Mouse (Mus musculus) hindbrain, embryonic 11.5 days (tissue): ENCODE results near the gene Tfg. TPM values are rescaled to one million over a fixed set of nuclear protein-coding genes. Genes with fewer than 3 reads are reported as not detected.

Source experiments
- ATAC-seq: fragments of 200-750 bp; cut with Nextera tagmentation; 2 replicates; pipeline ENCODE4 v1.8.0; 2017; ENCODE audit warnings: mild to moderate bottlenecking, moderate TSS enrichment, moderate library complexity; ENCODE audit not compliant: low FRiP score
- DNase-seq: peaks from one replicate; pipeline ENCODE4 v3.0.0-alpha.2; 2015; ENCODE audit warnings: low spot score
- H3K27ac ChIP-seq: fragments of 300-500 bp; sonication (generic); 2 replicates; pipeline ENCODE4 v1.5.1; 2014; ENCODE audit warnings: mild to moderate bottlenecking, low read depth, low read length
- H3K27me3 ChIP-seq: fragments of 300-500 bp; sonication (generic); 2 replicates; pipeline ENCODE4 v1.6.1; 2014; ENCODE audit warnings: mild to moderate bottlenecking, low read length, moderate library complexity, mixed read lengths; ENCODE audit not compliant: control insufficient read depth, insufficient read depth
- H3K36me3 ChIP-seq: fragments of 300-500 bp; sonication (generic); 2 replicates; pipeline ENCODE4 v1.6.1; 2014; ENCODE audit warnings: mild to moderate bottlenecking, low read length, moderate library complexity, mixed read lengths; ENCODE audit not compliant: control insufficient read depth, insufficient read depth
- H3K4me1 ChIP-seq: fragments of 300-500 bp; sonication (generic); replicated peaks from 2 replicates; pipeline ENCODE4 v1.6.1; 2014; ENCODE audit warnings: low read length, mixed read lengths; ENCODE audit not compliant: control insufficient read depth, insufficient read depth
- H3K4me2 ChIP-seq: fragments of 300-500 bp; sonication (generic); replicated peaks from 2 replicates; pipeline ENCODE4 v1.6.1; 2014; ENCODE audit warnings: mild to moderate bottlenecking, low read depth, low read length
- H3K4me3 ChIP-seq: fragments of 300-500 bp; sonication (generic); 2 replicates; pipeline ENCODE4 v1.5.1; 2014; ENCODE audit warnings: low read depth, low read length
- H3K9ac ChIP-seq: fragments of 300-500 bp; sonication (generic); 2 replicates; pipeline ENCODE4 v1.6.1; 2014; ENCODE audit warnings: low read depth, low read length
- H3K9me3 ChIP-seq: fragments of 300-500 bp; sonication (generic); 2 replicates; pipeline ENCODE4 v1.6.1; 2016; ENCODE audit warnings: low read length; ENCODE audit not compliant: control insufficient read depth
- WGBS: fragments of 180-500 bp; shearing (Covaris S2); extraction: QIAGEN DNeasy Blood & Tissue Kit; methylation state at CpG from one replicate; pipeline ENCODE4 v1.1.7; 2014; 5-methylcytosine and 5-hydroxymethylcytosine counted together
- polyA plus RNA-seq: library from polyadenylated mRNA; unstranded; fragments of >200 nt; fragmentation: Nextera tagmentation; extraction: Ambion mirVana; gene quantifications from 2 replicates; pipeline ENCODE4 v1.2.1, GENCODE M21; 2014

The Tfg gene
- polyA plus RNA-seq = 227 TPM in 2 replicates

GRCm38 (mm10) chr16:56717224-56718200, at the start of gene Tfg:
Gene Tfg (minus strand): TSS chr16:56717450.
- under 1% methylated on average over 59 of the region's 62 CpGs for WGBS
- Histone ChIP-seq H3K36me3 (no peaks in the 10 kb centered on the region), H3K4me2 (peak within 1 kb of the TSS; percentile 73), H3K9me3 (no peaks in the 10 kb centered on the region), H3K4me3 (peak within 1 kb of the TSS; percentile 86), H3K9ac (peak within 1 kb of the TSS; percentile 87), H3K27ac (peak within 1 kb of the TSS; percentile 99), H3K27me3 (no peaks in the 10 kb centered on the region), H3K4me1 (0 out of 2 replicates have a peak, but pooled peaks cover 3% of the 10 kb centered on the region)
- DNase-seq (peak; percentile 100), ATAC-seq (peak; percentile 97)

GRCm38 (mm10) chr16:56729060-56729459, 11.8 kb upstream of the Tfg start:
- no peak for DNase-seq
- H3K4me3 ChIP-seq = no peak overlapping the region
- WGBS = 31% methylated on average over 1 of the region's 1 CpGs
- H3K36me3 ChIP-seq = no peaks in the 10 kb centered on the region
- no peaks in the 10 kb centered on the region for H3K9me3 ChIP-seq
- no peaks in the 10 kb centered on the region for H3K27me3 ChIP-seq
- no peaks in the 10 kb centered on the region for H3K4me1 ChIP-seq
- ATAC-seq = no peak
- no peak overlapping the region for H3K27ac ChIP-seq
- H3K4me2 ChIP-seq = no peak overlapping the region
- no peak overlapping the region for H3K9ac ChIP-seq

GRCm38 (mm10) chr16:56724927-56725326, 7.7 kb upstream of the Tfg start:
- H3K9me3 ChIP-seq = no peaks in the 10 kb centered on the region

GRCm38 (mm10) chr16:56722357-56722756, 5.1 kb upstream of the Tfg start:
- Histone ChIP-seq H3K27me3 (no peaks in the 10 kb centered on the region), H3K4me1 (no peaks in the 10 kb centered on the region), H3K9me3 (no peaks in the 10 kb centered on the region), H3K4me3 (no peak overlapping the region), H3K36me3 (no peaks in the 10 kb centered on the region), H3K4me2 (no peak overlapping the region), H3K27ac (no peak overlapping the region), H3K9ac (no peak overlapping the region)
- WGBS = 75% methylated on average over 4 of the region's 4 CpGs
- ATAC-seq (no peak), DNase-seq (no peak)

More at GRCm38 (mm10) chr16:56724927-56725326, 7.7 kb upstream of the Tfg start:
- Histone ChIP-seq H3K4me3 (no peak overlapping the region), H3K4me1 (no peaks in the 10 kb centered on the region), H3K27me3 (no peaks in the 10 kb centered on the region), H3K36me3 (no peaks in the 10 kb centered on the region), H3K27ac (no peak overlapping the region), H3K9ac (no peak overlapping the region), H3K4me2 (no peak overlapping the region)
- ATAC-seq (no peak), DNase-seq (no peak)
- 82% methylated on average over 10 of the region's 10 CpGs for WGBS

GRCm38 (mm10) chr16:56719031-56719430, 1.8 kb upstream of the Tfg start:
- Histone ChIP-seq H3K36me3 (no peaks in the 10 kb centered on the region), H3K4me3 (no peak overlapping the region), H3K4me2 (no peak overlapping the region), H3K9me3 (no peaks in the 10 kb centered on the region), H3K27me3 (no peaks in the 10 kb centered on the region), H3K4me1 (0 out of 2 replicates have a peak, but pooled peaks cover 3% of the 10 kb centered on the region), H3K9ac (no peak overlapping the region), H3K27ac (no peak overlapping the region)
- ATAC-seq = no peak
- no peak for DNase-seq

GRCm38 (mm10) chr16:56716557-56717179, 582 bp downstream of the Tfg start:
- peak overlapping the region; percentile 73 for H3K4me2 ChIP-seq
- WGBS = 1% methylated on average over 21 of the region's 38 CpGs
- 0 out of 2 replicates have a peak, but pooled peaks cover 3% of the 10 kb centered on the region for H3K4me1 ChIP-seq
- DNase-seq (peak; percentile 76), ATAC-seq (peak; percentile 86)
- H3K9me3 ChIP-seq = no peaks in the 10 kb centered on the region
- H3K4me3 ChIP-seq = peak overlapping the region; percentile 86
- H3K9ac ChIP-seq = peak overlapping the region; percentile 87
- peaks cover 2% of the 10 kb centered on the region; the same call in 1 of the 2 replicates for H3K36me3 ChIP-seq
- H3K27me3 ChIP-seq = no peaks in the 10 kb centered on the region
- peak overlapping the region; percentile 99 for H3K27ac ChIP-seq

- no peak overlapping the region for H3K9ac ChIP-seq
- DNase-seq (no peak), ATAC-seq (no peak)
- H3K4me2 ChIP-seq = peak overlapping the region; percentile 73; the same call in 1 of the 2 replicates
- no peak overlapping the region; the same call in 1 of the 2 replicates for H3K4me3 ChIP-seq
- no peak overlapping the region for H3K27ac ChIP-seq
- no peaks in the 10 kb centered on the region for H3K27me3 ChIP-seq
- H3K4me1 ChIP-seq = 0 out of 2 replicates have a peak, but pooled peaks cover 3% of the 10 kb centered on the region
- H3K9me3 ChIP-seq = no peaks in the 10 kb centered on the region
- H3K36me3 ChIP-seq = peaks cover 2% of the 10 kb centered on the region; the same call in 1 of the 2 replicates
- WGBS = 81% methylated on average over 3 of the region's 3 CpGs
Observed at GRCm38 (mm10) chr16:56715608-56716007, 1.6 kb downstream of the Tfg start.

GRCm38 (mm10) chr16:56710071-56710470, 7.2 kb downstream of the Tfg start:
- Histone ChIP-seq H3K9me3 (no peaks in the 10 kb centered on the region), H3K4me2 (no peak overlapping the region), H3K27ac (no peak overlapping the region), H3K4me3 (no peak overlapping the region), H3K36me3 (peaks cover 2% of the 10 kb centered on the region; the same call in 1 of the 2 replicates), H3K27me3 (no peaks in the 10 kb centered on the region), H3K4me1 (no peaks in the 10 kb centered on the region), H3K9ac (no peak overlapping the region)
- DNase-seq (no peak), ATAC-seq (no peak)
- 91% methylated on average over 3 of the region's 3 CpGs for WGBS
